Mouse (Mus musculus): Measurements from ENCODE around the gene Olfr984. TPM values are rescaled to one million over a fixed set of nuclear protein-coding genes. Genes with fewer than 3 reads are reported as not detected.

The Olfr984 gene
- not detected in 2 replicates for polyA plus RNA-seq (2012; rRNA removed; ENCODE audit: low replicate concordance)

GRCm38 (mm10) chr9:40114106-40114505, at the start of gene Olfr984:
Gene Olfr984, minus strand, starts transcription at chr9:40114206.

GRCm38 (mm10) chr9:40130084-40130483, 16.1 kb upstream of the Olfr984 start, which contains the start of gene Olfr985:
Gene Olfr985, minus strand, starts transcription at chr9:40130184.

GRCm38 (mm10) chr9:40093495-40093894, 20.5 kb downstream of the Olfr984 start, which contains the start of gene Olfr983:
Gene Olfr983, minus strand, starts transcription at chr9:40093595.

GRCm38 (mm10) chr9:40073529-40073928, 40.5 kb downstream of the Olfr984 start, which contains the start of gene Olfr982:
Gene Olfr982, plus strand, starts transcription at chr9:40073829.

Other genes with a start within 250 kb of the Olfr984 start
- not detected in 2 replicates for gene Olfr972, start 247.8 kb downstream of the Olfr984 start, polyA plus RNA-seq (2012; rRNA removed; ENCODE audit: low replicate concordance)
- gene Olfr229, start 206.9 kb downstream of the Olfr984 start, polyA plus RNA-seq (2012; rRNA removed; ENCODE audit: low replicate concordance) = not detected in 2 replicates
- not detected in 2 replicates for gene Olfr974, start 176.7 kb downstream of the Olfr984 start, polyA plus RNA-seq (2012; rRNA removed; ENCODE audit: low replicate concordance)
- not detected in 2 replicates for gene Olfr975, start 162.2 kb downstream of the Olfr984 start, polyA plus RNA-seq (2012; rRNA removed; ENCODE audit: low replicate concordance)
- not detected in 2 replicates for gene Olfr976, start 153.1 kb downstream of the Olfr984 start, polyA plus RNA-seq (2012; rRNA removed; ENCODE audit: low replicate concordance)
- gene Olfr978, start 122.1 kb downstream of the Olfr984 start, polyA plus RNA-seq (2012; rRNA removed; ENCODE audit: low replicate concordance) = not detected in 2 replicates
- not detected in 2 replicates for gene Olfr979, start 110.7 kb downstream of the Olfr984 start, polyA plus RNA-seq (2012; rRNA removed; ENCODE audit: low replicate concordance)
- not detected in 2 replicates for gene Olfr980, start 104.6 kb downstream of the Olfr984 start, polyA plus RNA-seq (2012; rRNA removed; ENCODE audit: low replicate concordance)
- not detected in 2 replicates for gene Olfr981, start 92.7 kb downstream of the Olfr984 start, polyA plus RNA-seq (2012; rRNA removed; ENCODE audit: low replicate concordance)
- not detected in 2 replicates for gene Olfr982, start 40.4 kb downstream of the Olfr984 start, polyA plus RNA-seq (2012; rRNA removed; ENCODE audit: low replicate concordance)
- gene Olfr983, start 20.6 kb downstream of the Olfr984 start, polyA plus RNA-seq (2012; rRNA removed; ENCODE audit: low replicate concordance) = not detected in 2 replicates
- not detected in 2 replicates for gene Olfr985, start 16.0 kb upstream of the Olfr984 start, polyA plus RNA-seq (2012; rRNA removed; ENCODE audit: low replicate concordance)
- gene Tmem225, start 33.9 kb upstream of the Olfr984 start, polyA plus RNA-seq (2012; rRNA removed; ENCODE audit: low replicate concordance) = not detected in 2 replicates
- not detected in 2 replicates for gene Olfr986, start 66.7 kb upstream of the Olfr984 start, polyA plus RNA-seq (2012; rRNA removed; ENCODE audit: low replicate concordance)
- 1.1 and 3.5 TPM in 2 replicates for gene Zfp202, start 78.1 kb upstream of the Olfr984 start, polyA plus RNA-seq (2012; rRNA removed; ENCODE audit: low replicate concordance)
- gene Scn3b, start 155.0 kb upstream of the Olfr984 start, polyA plus RNA-seq (2012; rRNA removed; ENCODE audit: low replicate concordance) = 0.69 and 1.9 TPM in 2 replicates